Mouse (Mus musculus) left cerebral cortex, postnatal 10 days (tissue): ENCODE measurements around the gene Rpl29. TPM values are rescaled to one million over a fixed set of nuclear protein-coding genes. Genes with fewer than 3 reads are reported as not detected.

ENCODE experiments used
- DNase-seq, 2 experiments: peaks; one replicate each; pipeline ENCODE4 v3.0.0; 2021 to 2022; ENCODE audit warnings: low spot score in 2 of 2, mixed read lengths in 1 of 2; ENCODE audit errors: extremely low spot score in 1 of 2
- intact Hi-C: fragments of 180-260 bp; cut with DNase I; formaldehyde crosslinking; loops from one replicate; pipeline ENCODE4 v1.15.1; 2025
- total RNA-seq, 2 experiments: library from RNA; stranded (reverse); gene quantifications; 2 replicates each; pipeline ENCODE4 v1.2.3; 2021

Gene Rpl29
- total RNA-seq, 2 experiments from 2014 or later: 378 to 397 TPM

- intact Hi-C loops: no loop called here
- no peak for DNase-seq
Observed at GRCm38 (mm10) chr9:106451899-106452298, 22.6 kb downstream of the Rpl29 start.

GRCm38 (mm10) chr9:106452351-106452750 is 23.1 kb downstream of the Rpl29 start:
- intact Hi-C loops: no loop called here
- DNase-seq: no peak

GRCm38 (mm10) chr9:106452821-106453220 is 23.6 kb downstream of the Rpl29 start:
- DNase-seq: peak in 1 of 2 experiments; percentile 81

GRCm38 (mm10) chr9:106453271-106454070 is 24.2 kb downstream of the Rpl29 start, which contains the start of gene Pcbp4:
Gene Pcbp4 (plus strand): TSS chr9:106453291.
- peak in 1 of 2 experiments; percentile 80 for DNase-seq
- intact Hi-C loops: no loop called here

More at GRCm38 (mm10) chr9:106452821-106453220, 23.6 kb downstream of the Rpl29 start:
- intact Hi-C loops: no loop called here

- intact Hi-C loops: no loop called here
- no peak for DNase-seq
Observed at GRCm38 (mm10) chr9:106454071-106454761, 25.0 kb downstream of the Rpl29 start.

- intact Hi-C loops: no loop called here
- no peak for DNase-seq
Observed at GRCm38 (mm10) chr9:106454888-106455681, 25.8 kb downstream of the Rpl29 start.

GRCm38 (mm10) chr9:106456325-106457162 is 27.3 kb downstream of the Rpl29 start:
- intact Hi-C loops: no loop called here
- peak in 1 of 2 experiments; percentile 69 for DNase-seq

- intact Hi-C loops: no loop called here
- DNase-seq: no peak
Observed at GRCm38 (mm10) chr9:106457163-106457559, 27.9 kb downstream of the Rpl29 start.

- DNase-seq: no peak
Observed at GRCm38 (mm10) chr9:106457920-106458319, 28.7 kb downstream of the Rpl29 start.

GRCm38 (mm10) chr9:106459946-106460345 is 30.7 kb downstream of the Rpl29 start:
- intact Hi-C loops: no loop called here

More at GRCm38 (mm10) chr9:106457920-106458319, 28.7 kb downstream of the Rpl29 start:
- intact Hi-C loops: no loop called here

GRCm38 (mm10) chr9:106460401-106461025 is 31.3 kb downstream of the Rpl29 start:
- no peak for DNase-seq
- intact Hi-C loops: no loop called here

More at GRCm38 (mm10) chr9:106459946-106460345, 30.7 kb downstream of the Rpl29 start:
- no peak for DNase-seq

GRCm38 (mm10) chr9:106461026-106461415 is 31.8 kb downstream of the Rpl29 start:
- DNase-seq: no peak
- intact Hi-C loops: no loop called here

GRCm38 (mm10) chr9:106461641-106462429 is 32.6 kb downstream of the Rpl29 start:
- intact Hi-C loops: no loop called here
- no peak for DNase-seq

GRCm38 (mm10) chr9:106462430-106462800 is 33.2 kb downstream of the Rpl29 start:
- intact Hi-C loops: no loop called here
- no peak for DNase-seq

GRCm38 (mm10) chr9:106463122-106464063 is 34.1 kb downstream of the Rpl29 start:
- intact Hi-C loops: no loop called here
- no peak for DNase-seq
